Mouse (Mus musculus): Measurements from ENCODE around the gene P2ry13. TPM values are rescaled to one million over a fixed set of nuclear protein-coding genes. Genes with fewer than 3 reads are reported as not detected.

Gene P2ry13
- polyA plus RNA-seq (2012; rRNA removed): 18.4 and 19.5 TPM in 2 replicates

GRCm38 (mm10) chr3:59210727-59211126 is at the start of gene P2ry13:
Gene P2ry13 (minus strand): TSS chr3:59210882.
- Histone ChIP-seq H3K4me3 (ENCODE audit: insufficient read depth, low read length) (no peak within 1 kb of the TSS), H3K27ac (ENCODE audit: insufficient read depth, low read length) (peak within 1 kb of the TSS; percentile 47; the same call in 1 of the 2 replicates), H3K4me1 (ENCODE audit: control insufficient read depth, insufficient read depth, low read length) (no peaks in the 10 kb centered on the region)
- no peak for TF ChIP-seq CTCF (IDR thresholded peaks at IDR 0.05; ENCODE audit: extremely low read depth, insufficient read depth, low read length)
- TF ChIP-seq POLR2A (IDR thresholded peaks at IDR 0.05; ENCODE audit: extremely low read depth, insufficient read depth, low read length): no peak

DNA sequence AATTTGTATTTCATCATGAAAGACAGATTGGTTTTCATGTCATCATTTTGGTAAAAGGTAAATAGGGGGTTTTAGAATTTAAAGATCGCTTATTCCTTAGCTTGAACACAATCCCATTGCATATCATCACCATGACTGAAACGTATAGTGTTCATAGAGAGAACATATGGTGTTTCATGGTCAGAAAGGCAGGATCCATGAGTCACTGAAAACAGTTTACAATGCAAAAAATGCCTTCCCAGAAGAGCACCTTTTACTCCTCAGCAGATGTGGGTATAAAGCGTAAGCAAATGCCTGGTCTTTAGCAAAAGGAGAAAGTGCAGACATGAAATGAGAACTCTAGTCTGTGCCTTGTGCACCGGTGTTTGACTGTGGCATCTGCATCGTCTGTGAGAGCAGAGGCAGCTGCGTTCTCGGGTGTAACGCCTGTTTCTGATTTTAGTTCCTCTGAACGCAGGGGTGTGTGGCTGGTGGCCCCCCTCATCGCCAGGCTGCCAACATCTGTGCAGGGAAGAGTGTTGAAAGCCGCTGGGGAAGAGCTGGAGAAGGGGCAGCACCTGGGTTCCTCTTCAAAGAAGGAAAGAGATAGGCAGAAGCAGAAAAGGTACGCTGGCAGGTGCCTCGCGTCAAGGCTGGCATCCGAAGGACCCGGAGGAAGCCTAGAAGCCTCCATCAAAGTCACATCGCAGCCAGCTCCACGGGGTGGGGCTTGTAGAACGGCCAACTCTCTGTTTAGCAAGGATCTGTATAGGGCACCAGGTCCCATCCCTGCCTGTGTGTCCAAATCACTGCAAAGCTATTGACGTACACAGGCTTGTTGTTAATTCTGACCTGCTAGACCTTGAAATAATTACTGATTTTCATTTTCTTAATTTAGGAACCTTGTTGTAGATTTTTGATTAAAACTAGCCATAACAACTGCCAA is 47.3 kb upstream of the P2ry13 start:
- H3K4me3 ChIP-seq (ENCODE audit: insufficient read depth, low read length): no peak overlapping the region
- H3K27ac ChIP-seq (ENCODE audit: insufficient read depth, low read length): no peak overlapping the region
- TF ChIP-seq POLR2A (IDR thresholded peaks at IDR 0.05; ENCODE audit: extremely low read depth, insufficient read depth, low read length) (no peak), CTCF (IDR thresholded peaks at IDR 0.05; ENCODE audit: extremely low read depth, insufficient read depth, low read length) (no peak)

DNA sequence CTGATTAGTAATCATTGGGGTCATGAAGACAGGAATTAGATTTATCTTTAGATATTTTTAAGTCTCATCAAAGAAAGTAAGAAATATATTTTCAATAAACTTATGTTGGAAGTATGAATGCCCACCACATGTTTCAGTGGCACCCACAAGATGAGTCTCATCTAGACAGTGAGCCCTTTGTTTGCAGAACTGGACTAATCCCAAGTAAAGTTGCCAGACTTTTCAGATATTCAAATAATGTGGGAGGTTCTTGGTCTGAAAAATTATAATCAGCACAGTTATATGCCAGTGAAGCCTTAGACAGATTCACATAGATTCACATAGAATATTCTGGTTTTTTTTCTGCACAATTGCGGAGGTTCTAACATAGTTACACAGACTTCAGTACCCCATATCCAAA is 39.8 kb upstream of the P2ry13 start:
- TF ChIP-seq CTCF (IDR thresholded peaks at IDR 0.05; ENCODE audit: extremely low read depth, insufficient read depth, low read length) (no peak), POLR2A (IDR thresholded peaks at IDR 0.05; ENCODE audit: extremely low read depth, insufficient read depth, low read length) (no peak)
- Histone ChIP-seq H3K27ac (ENCODE audit: insufficient read depth, low read length) (no peak overlapping the region), H3K4me1 (ENCODE audit: control insufficient read depth, insufficient read depth, low read length) (no peaks in the 10 kb centered on the region), H3K4me3 (ENCODE audit: insufficient read depth, low read length) (no peak overlapping the region)

More for the DNA sequence above, 47.3 kb upstream of the P2ry13 start:
- no peaks in the 10 kb centered on the region for H3K4me1 ChIP-seq (ENCODE audit: control insufficient read depth, insufficient read depth, low read length)

GRCm38 (mm10) chr3:59248031-59248430 is 37.3 kb upstream of the P2ry13 start:
- no peak overlapping the region for H3K4me3 ChIP-seq (ENCODE audit: insufficient read depth, low read length)
- no peak for TF ChIP-seq CTCF (IDR thresholded peaks at IDR 0.05; ENCODE audit: extremely low read depth, insufficient read depth, low read length)
- TF ChIP-seq POLR2A (IDR thresholded peaks at IDR 0.05; ENCODE audit: extremely low read depth, insufficient read depth, low read length): no peak
- peaks cover 2% of the 10 kb centered on the region; the same call in 1 of the 2 replicates for H3K4me1 ChIP-seq (ENCODE audit: control insufficient read depth, insufficient read depth, low read length)
- no peak overlapping the region for H3K27ac ChIP-seq (ENCODE audit: insufficient read depth, low read length)

DNA sequence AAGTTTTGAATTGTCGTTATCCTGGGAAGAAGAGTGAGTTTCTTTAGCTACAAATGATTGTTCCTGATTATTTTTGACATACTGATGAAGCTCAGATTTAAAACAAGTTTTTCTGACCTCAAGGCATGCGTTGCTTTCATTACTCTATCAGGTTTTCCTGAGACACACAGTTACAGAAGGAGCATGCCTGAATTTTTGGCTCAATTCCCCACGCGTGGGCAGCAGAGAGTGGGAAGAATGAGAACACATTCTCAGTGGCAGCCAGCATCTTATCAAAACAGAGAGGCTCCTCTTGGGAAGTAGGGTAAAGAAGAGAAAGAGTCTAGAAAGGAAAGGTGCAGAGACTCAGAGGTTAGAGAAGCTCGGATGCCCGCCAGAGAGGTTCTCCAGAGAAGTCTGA is 32.7 kb upstream of the P2ry13 start:
- Histone ChIP-seq H3K27ac (ENCODE audit: insufficient read depth, low read length) (no peak overlapping the region), H3K4me1 (ENCODE audit: control insufficient read depth, insufficient read depth, low read length) (peaks cover 4% of the 10 kb centered on the region; the same call in 1 of the 2 replicates), H3K4me3 (ENCODE audit: insufficient read depth, low read length) (no peak overlapping the region)
- TF ChIP-seq CTCF (IDR thresholded peaks at IDR 0.05; ENCODE audit: extremely low read depth, insufficient read depth, low read length) (no peak), POLR2A (IDR thresholded peaks at IDR 0.05; ENCODE audit: extremely low read depth, insufficient read depth, low read length) (no peak)

- Histone ChIP-seq H3K27ac (ENCODE audit: insufficient read depth, low read length) (no peak overlapping the region), H3K4me1 (ENCODE audit: control insufficient read depth, insufficient read depth, low read length) (no peaks in the 10 kb centered on the region; the same call in 1 of the 2 replicates), H3K4me3 (ENCODE audit: insufficient read depth, low read length) (no peak overlapping the region)
- no peak for TF ChIP-seq POLR2A (IDR thresholded peaks at IDR 0.05; ENCODE audit: extremely low read depth, insufficient read depth, low read length)
- no peak for TF ChIP-seq CTCF (IDR thresholded peaks at IDR 0.05; ENCODE audit: extremely low read depth, insufficient read depth, low read length)
Measured at GRCm38 (mm10) chr3:59234878-59235277, 24.2 kb upstream of the P2ry13 start.

DNA sequence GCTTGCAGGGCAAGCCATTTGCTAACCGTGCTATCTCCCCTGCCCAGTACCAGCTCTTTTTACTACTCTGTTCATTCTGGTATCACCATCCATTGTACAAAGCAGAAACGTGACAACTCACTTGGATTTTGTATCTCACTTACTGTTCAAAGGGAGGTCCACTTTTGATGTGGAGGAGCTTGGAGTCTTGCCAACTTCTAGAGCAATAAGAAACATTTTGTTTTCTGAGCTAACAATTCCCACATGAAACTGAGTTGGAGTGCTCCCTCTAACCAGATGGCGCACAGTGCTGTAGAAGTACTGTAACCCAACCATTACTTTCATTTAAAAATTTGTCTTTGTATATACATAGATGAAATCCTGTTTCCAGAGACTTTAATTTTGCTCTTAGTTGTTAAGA is 20.2 kb upstream of the P2ry13 start:
- H3K4me3 ChIP-seq (ENCODE audit: insufficient read depth, low read length): no peak overlapping the region
- TF ChIP-seq CTCF (IDR thresholded peaks at IDR 0.05; ENCODE audit: extremely low read depth, insufficient read depth, low read length) (no peak), POLR2A (IDR thresholded peaks at IDR 0.05; ENCODE audit: extremely low read depth, insufficient read depth, low read length) (no peak)
- H3K4me1 ChIP-seq (ENCODE audit: control insufficient read depth, insufficient read depth, low read length): peaks cover 2% of the 10 kb centered on the region; the same call in 1 of the 2 replicates
- H3K27ac ChIP-seq (ENCODE audit: insufficient read depth, low read length): no peak overlapping the region

DNA sequence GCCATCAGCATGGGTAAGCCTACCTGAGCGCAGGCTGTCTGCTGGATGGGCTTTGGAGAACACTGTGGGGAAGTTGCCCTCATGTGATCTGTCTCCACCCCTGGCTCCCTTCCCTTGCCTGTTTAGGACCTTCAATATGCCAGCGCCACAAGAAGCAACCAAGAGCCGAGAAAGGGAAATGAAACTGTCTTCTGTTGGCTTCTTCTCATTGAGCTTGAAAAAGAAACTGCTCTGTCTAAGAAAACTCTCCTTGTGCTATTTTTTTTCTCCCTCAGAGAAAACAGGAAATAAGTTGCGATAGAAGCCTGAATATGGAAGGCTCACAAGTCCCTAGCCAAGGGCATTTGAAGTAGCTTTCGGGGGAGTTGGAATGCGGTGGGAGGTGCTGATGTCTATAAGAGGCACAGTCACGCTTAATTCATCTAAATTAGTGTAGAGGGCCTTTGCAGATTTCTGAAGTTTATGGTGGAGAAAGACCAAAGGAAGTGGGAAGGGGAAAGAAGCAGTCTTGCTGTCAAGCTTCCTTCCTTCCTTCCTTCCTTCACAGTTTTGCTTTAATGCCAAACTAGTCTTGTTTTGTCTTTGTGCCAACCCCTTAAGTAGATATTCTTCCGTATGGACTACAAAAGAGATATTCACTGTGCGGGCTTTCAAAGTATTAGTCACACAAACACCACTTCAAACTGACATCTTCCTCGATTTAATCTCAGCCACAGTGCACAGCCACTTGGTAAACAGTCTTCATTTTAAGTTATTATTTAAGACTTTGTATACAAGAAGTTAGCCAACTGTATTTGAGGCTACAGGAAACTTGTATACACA is 18.3 kb upstream of the P2ry13 start:
- TF ChIP-seq CTCF (IDR thresholded peaks at IDR 0.05; ENCODE audit: extremely low read depth, insufficient read depth, low read length) (no peak), POLR2A (IDR thresholded peaks at IDR 0.05; ENCODE audit: extremely low read depth, insufficient read depth, low read length) (no peak)
- no peak overlapping the region; the same call in 1 of the 2 replicates for H3K27ac ChIP-seq (ENCODE audit: insufficient read depth, low read length)
- no peak overlapping the region for H3K4me3 ChIP-seq (ENCODE audit: insufficient read depth, low read length)
- H3K4me1 ChIP-seq (ENCODE audit: control insufficient read depth, insufficient read depth, low read length): peaks cover 2% of the 10 kb centered on the region; the same call in 1 of the 2 replicates

GRCm38 (mm10) chr3:59227696-59228095 is 17.0 kb upstream of the P2ry13 start:
- H3K27ac ChIP-seq (ENCODE audit: insufficient read depth, low read length): no peak overlapping the region; the same call in 1 of the 2 replicates
- peaks cover 2% of the 10 kb centered on the region; the same call in 1 of the 2 replicates for H3K4me1 ChIP-seq (ENCODE audit: control insufficient read depth, insufficient read depth, low read length)
- no peak overlapping the region for H3K4me3 ChIP-seq (ENCODE audit: insufficient read depth, low read length)
- TF ChIP-seq POLR2A (IDR thresholded peaks at IDR 0.05; ENCODE audit: extremely low read depth, insufficient read depth, low read length) (no peak), CTCF (IDR thresholded peaks at IDR 0.05; ENCODE audit: extremely low read depth, insufficient read depth, low read length) (no peak)
